Mouse (Mus musculus): ENCODE measurements around the gene Rspo4.

DNA sequence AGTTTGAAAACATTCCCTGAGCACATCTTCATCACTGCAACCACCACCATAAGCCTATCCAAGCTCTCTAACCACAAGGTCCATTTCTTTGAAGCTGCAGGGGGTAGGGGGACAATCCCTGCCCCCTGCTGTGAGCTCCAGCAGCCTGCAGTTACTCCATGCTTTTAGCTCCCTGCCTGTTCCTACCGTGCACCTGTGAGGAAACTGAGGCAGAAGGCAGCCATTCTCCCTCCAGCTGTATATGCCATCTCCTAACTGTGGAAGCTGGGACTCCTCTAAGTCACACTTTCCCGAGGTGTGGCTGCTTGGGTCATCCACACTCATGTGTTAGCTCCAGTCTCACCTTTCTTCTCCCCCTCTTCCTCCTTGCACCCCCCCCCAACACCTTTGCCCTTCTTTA, 72.4 kb downstream of the Rspo4 start:
- TF ChIP-seq POLR2A (IDR thresholded peaks at IDR 0.05; ENCODE audit: low read depth, low read length): no peak
- no peak for TF ChIP-seq CTCF (IDR thresholded peaks at IDR 0.05; ENCODE audit: extremely low read depth, insufficient read depth, insufficient read length, insufficient replicate concordance)
